Mouse (Mus musculus) olfactory bulb, adult 2 months (tissue): ENCODE results near the gene Mob3c.

Source experiments
- CTCF ChIP-seq: fragments of 200-500 bp; IDR thresholded peaks from 2 replicates; pipeline ENCODE4 v1.5.1; 2012; ENCODE audit warnings: low read depth, mild to moderate bottlenecking, low read length, moderate library complexity; ENCODE audit not compliant: insufficient read depth
- POLR2A ChIP-seq: fragments of 200-500 bp; IDR thresholded peaks from 2 replicates; pipeline ENCODE4 v1.6.1; 2012; ENCODE audit warnings: mild to moderate bottlenecking, low read depth, low read length, moderate library complexity; ENCODE audit not compliant: insufficient read depth

DNA sequence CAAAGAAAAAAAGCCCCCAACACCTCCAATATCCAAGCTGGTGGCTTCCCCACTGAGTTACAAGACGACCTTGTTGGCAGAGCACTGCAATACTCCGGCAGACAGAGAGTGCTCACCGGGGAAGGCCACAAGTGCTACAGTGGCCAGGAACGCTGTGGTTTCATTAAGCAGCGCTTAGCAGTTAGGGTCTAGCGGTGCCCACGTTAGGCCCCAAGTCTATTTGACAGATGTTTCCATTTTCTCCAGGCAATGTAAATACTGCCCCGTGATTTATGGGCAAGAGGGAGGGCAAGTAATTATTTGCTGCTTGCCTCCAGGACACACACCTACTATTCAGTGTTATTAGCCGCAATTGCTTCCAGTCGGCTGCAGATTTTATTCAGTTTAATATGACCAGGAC, 36.0 kb downstream of the Mob3c start:
- no peak for TF ChIP-seq CTCF
- no peak for TF ChIP-seq POLR2A
